Mouse (Mus musculus) myocyte (in vitro differentiated cells): Measurements from ENCODE around the gene Scn11a.

Experiments
- CEBPB ChIP-seq: IDR thresholded peaks from 2 replicates; pipeline ENCODE4 v1.6.1; 2011; ENCODE audit warnings: mild to moderate bottlenecking, moderate library complexity; ENCODE audit not compliant: poor library complexity, insufficient read depth, severe bottlenecking
- MAX ChIP-seq: IDR thresholded peaks from one replicate; pipeline ENCODE4 v1.6.1; 2011; ENCODE audit warnings: low read depth, mild to moderate bottlenecking, control low read depth
- MYOG ChIP-seq, 3 experiments: IDR thresholded peaks; one replicate each; pipeline ENCODE4 v1.6.1; 2011; ENCODE audit warnings: control low read depth in 2 of 3, low read depth in 2 of 3, mild to moderate bottlenecking in 2 of 3; ENCODE audit not compliant: insufficient read length in 2 of 3, control insufficient read depth in 1 of 3, insufficient read depth in 1 of 3
- POLR2A ChIP-seq: IDR thresholded peaks from one replicate; pipeline ENCODE4 v1.6.1; 2011; ENCODE audit warnings: low read depth, mild to moderate bottlenecking, control low read depth, moderate library complexity; ENCODE audit not compliant: insufficient read length
- POLR2AphosphoS2 ChIP-seq: IDR thresholded peaks from one replicate; pipeline ENCODE4 v1.6.1; 2011; ENCODE audit warnings: low read depth, control low read depth; ENCODE audit not compliant: insufficient read length
- REST ChIP-seq: IDR thresholded peaks from one replicate; pipeline ENCODE4 v1.6.1; 2011; ENCODE audit warnings: mild to moderate bottlenecking, control low read depth, moderate library complexity; ENCODE audit not compliant: insufficient read depth, insufficient read length
- TCF12 ChIP-seq: IDR thresholded peaks from one replicate; pipeline ENCODE4 v1.6.1; 2011; ENCODE audit warnings: mild to moderate bottlenecking, control low read depth; ENCODE audit not compliant: poor library complexity, insufficient read depth, severe bottlenecking
- USF1 ChIP-seq: IDR thresholded peaks from one replicate; pipeline ENCODE4 v1.6.1; 2011; ENCODE audit warnings: low read depth, mild to moderate bottlenecking, control low read depth, moderate library complexity

GRCm38 (mm10) chr9:119751507-119751906 is 73.7 kb downstream of the Scn11a start:
- TF ChIP-seq USF1 (no peak), TCF12 (no peak), POLR2A (no peak), MAX (no peak), MYOG (IDR thresholded peaks at IDR 0.05; ENCODE audit: control insufficient read depth in 1 of 3, insufficient read depth in 1 of 3, insufficient read length in 2 of 3, low read depth in 2 of 3) (no peak), CEBPB (no peak), POLR2AphosphoS2 (no peak), REST (no peak)
